Mouse (Mus musculus) kidney, postnatal 0 days (tissue): ENCODE measurements around the gene Ino80d. TPM values are rescaled to one million over a fixed set of nuclear protein-coding genes. Genes with fewer than 3 reads are reported as not detected.

Experiments used
- ATAC-seq: fragments of 200-750 bp; cut with Nextera tagmentation; replicated peaks from 2 replicates; pipeline ENCODE4 v1.8.0; 2017; ENCODE audit warnings: low read depth, moderate number of reproducible peaks, moderate TSS enrichment, moderate library complexity; ENCODE audit not compliant: low FRiP score
- DNase-seq: peaks from one replicate; pipeline ENCODE4 v3.0.0-alpha.2; 2016; ENCODE audit warnings: low spot score
- H3K27ac ChIP-seq: fragments of 300-500 bp; sonication (generic); 2 replicates; pipeline ENCODE4 v1.5.1; 2014; ENCODE audit warnings: mild to moderate bottlenecking
- H3K27me3 ChIP-seq: fragments of 300-500 bp; sonication (generic); 2 replicates; pipeline ENCODE4 v1.6.1; 2014; ENCODE audit warnings: low read length, mixed read lengths; ENCODE audit not compliant: insufficient read depth
- H3K36me3 ChIP-seq: fragments of 300-500 bp; sonication (generic); 2 replicates; pipeline ENCODE4 v1.6.1; 2014; ENCODE audit warnings: low read length, mixed read lengths; ENCODE audit not compliant: insufficient read depth
- H3K4me1 ChIP-seq: fragments of 300-500 bp; sonication (generic); replicated peaks from 2 replicates; pipeline ENCODE4 v1.6.1; 2014; ENCODE audit warnings: antibody characterized with exemption, low read length, mixed read lengths; ENCODE audit not compliant: insufficient read depth
- H3K4me2 ChIP-seq: fragments of 300-500 bp; sonication (generic); 2 replicates; pipeline ENCODE4 v1.6.1; 2014; ENCODE audit warnings: mild to moderate bottlenecking, low read length, moderate library complexity, mixed read lengths
- H3K4me3 ChIP-seq: fragments of 300-500 bp; sonication (generic); replicated peaks from 2 replicates; pipeline ENCODE4 v1.5.1; 2014; ENCODE audit warnings: low read depth, low read length
- H3K9ac ChIP-seq: fragments of 300-500 bp; sonication (generic); 2 replicates; pipeline ENCODE4 v1.6.1; 2014; ENCODE audit warnings: low read depth, low read length
- H3K9me3 ChIP-seq: fragments of 300-500 bp; sonication (generic); replicated peaks from 2 replicates; pipeline ENCODE4 v1.6.1; 2016; ENCODE audit warnings: low read length, inconsistent platforms, mixed read lengths
- CTCF ChIP-seq: IDR thresholded peaks from 2 replicates; pipeline ENCODE4 v1.5.1; 2016; ENCODE audit warnings: antibody characterized with exemption, low read depth, mild to moderate bottlenecking, moderate library complexity
- WGBS: fragments of 180-500 bp; shearing (Covaris S2); extraction: QIAGEN DNeasy Blood & Tissue Kit; methylation state at CpG from one replicate; pipeline ENCODE4 v1.1.7; 2014; 5-methylcytosine and 5-hydroxymethylcytosine counted together
- polyA plus RNA-seq: library from polyadenylated mRNA; unstranded; fragments of >200 nt; fragmentation: Nextera tagmentation; extraction: Ambion mirVana; gene quantifications from 2 replicates; pipeline ENCODE4 v1.2.1, GENCODE M21; 2015

Ino80d gene
- polyA plus RNA-seq, 1 experiment from 2014 or later = 6.5 TPM

- no peak overlapping the region for H3K4me2 ChIP-seq
These were observed 157.9 kb downstream of the Ino80d start for GRCm38 (mm10) chr1:62956526-62956925.

GRCm38 (mm10) chr1:62955340-62955739 lies 159.1 kb downstream of the Ino80d start:
- no peaks in the 10 kb centered on the region for H3K27me3 ChIP-seq
- no peak for DNase-seq
- H3K4me3 ChIP-seq = no peak overlapping the region
- no peaks in the 10 kb centered on the region for H3K9me3 ChIP-seq
- H3K36me3 ChIP-seq = no peaks in the 10 kb centered on the region
- no peak overlapping the region for H3K4me2 ChIP-seq
- no peak for ATAC-seq
- H3K27ac ChIP-seq = no peak overlapping the region
- H3K9ac ChIP-seq = no peak overlapping the region
- H3K4me1 ChIP-seq = peaks cover 7% of the 10 kb centered on the region
- no peak for TF ChIP-seq CTCF
- 63% methylated on average over 6 of the region's 6 CpGs for WGBS

More at GRCm38 (mm10) chr1:62956526-62956925, 157.9 kb downstream of the Ino80d start:
- ATAC-seq (no peak), DNase-seq (no peak)
- WGBS = 75% methylated on average over 5 of the region's 5 CpGs
- Histone ChIP-seq H3K36me3 (no peaks in the 10 kb centered on the region), H3K27ac (no peak overlapping the region), H3K9me3 (no peaks in the 10 kb centered on the region), H3K27me3 (no peaks in the 10 kb centered on the region), H3K4me3 (no peak overlapping the region), H3K9ac (no peak overlapping the region), H3K4me1 (no peaks in the 10 kb centered on the region)
- TF ChIP-seq CTCF = no peak

GRCm38 (mm10) chr1:62953036-62953435 lies 161.4 kb downstream of the Ino80d start:
- Histone ChIP-seq H3K9ac (no peak overlapping the region), H3K9me3 (no peaks in the 10 kb centered on the region), H3K27me3 (no peaks in the 10 kb centered on the region), H3K27ac (no peak overlapping the region), H3K36me3 (no peaks in the 10 kb centered on the region), H3K4me2 (no peak overlapping the region), H3K4me3 (no peak overlapping the region), H3K4me1 (peaks cover 11% of the 10 kb centered on the region)
- no peak for ATAC-seq
- 87% methylated on average over 4 of the region's 4 CpGs for WGBS
- DNase-seq = no peak
- TF ChIP-seq CTCF = no peak

- TF ChIP-seq CTCF = no peak
- Histone ChIP-seq H3K27me3 (no peaks in the 10 kb centered on the region), H3K9me3 (no peaks in the 10 kb centered on the region), H3K4me1 (peaks cover 11% of the 10 kb centered on the region), H3K4me3 (no peak overlapping the region), H3K36me3 (no peaks in the 10 kb centered on the region), H3K4me2 (no peak overlapping the region), H3K9ac (no peak overlapping the region), H3K27ac (no peak overlapping the region)
- WGBS = 76% methylated on average over 3 of the region's 3 CpGs
- DNase-seq (no peak), ATAC-seq (no peak)
These were observed 162.1 kb downstream of the Ino80d start for GRCm38 (mm10) chr1:62952319-62952718.

DNA sequence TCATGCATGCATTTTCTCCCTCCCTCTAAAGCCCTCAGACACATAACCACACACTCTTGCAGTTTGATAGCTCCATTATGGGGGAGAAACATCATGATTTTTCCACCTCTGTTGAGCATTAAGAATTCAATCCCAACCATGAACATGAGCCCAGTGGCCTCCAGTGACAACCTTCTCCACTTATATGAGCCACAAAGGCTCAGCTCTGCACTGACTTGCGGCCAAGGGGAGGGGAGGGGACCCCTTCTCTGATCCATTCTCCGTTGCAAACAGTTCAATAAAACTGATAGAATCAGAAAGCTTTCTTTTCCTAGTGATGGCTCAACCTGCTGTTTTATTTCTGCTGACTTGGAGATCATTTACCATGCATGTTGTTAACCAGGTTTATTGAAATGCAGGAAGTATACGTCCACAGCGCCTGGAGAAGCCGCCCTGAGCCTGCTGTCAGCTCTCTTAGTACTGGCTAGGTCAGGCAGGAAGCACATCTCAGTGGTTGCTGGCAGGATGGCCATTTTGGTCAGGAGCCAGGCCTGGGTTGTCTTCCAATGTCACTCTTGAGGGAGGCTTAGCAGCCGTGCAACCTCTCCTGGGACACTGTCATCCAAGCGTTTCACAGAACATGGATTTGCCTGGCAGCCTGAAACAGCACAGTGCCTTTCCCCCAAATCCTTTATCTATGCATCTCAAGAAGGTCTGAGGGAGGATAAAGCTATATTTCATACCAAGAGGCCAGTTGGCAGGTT lies 163.2 kb downstream of the Ino80d start:
- Histone ChIP-seq H3K36me3 (no peaks in the 10 kb centered on the region), H3K4me2 (no peak overlapping the region), H3K9me3 (no peaks in the 10 kb centered on the region), H3K27me3 (no peaks in the 10 kb centered on the region), H3K9ac (no peak overlapping the region), H3K27ac (peak overlapping the region; percentile 8; the same call in 1 of the 2 replicates), H3K4me1 (peaks cover 11% of the 10 kb centered on the region), H3K4me3 (no peak overlapping the region)
- DNase-seq (peak; percentile 31), ATAC-seq (no peak)
- 40% methylated on average over 7 of the region's 7 CpGs for WGBS
- TF ChIP-seq CTCF = no peak

GRCm38 (mm10) chr1:62950526-62950925 lies 163.9 kb downstream of the Ino80d start:
- no peak for DNase-seq
- Histone ChIP-seq H3K4me1 (peaks cover 11% of the 10 kb centered on the region), H3K27me3 (no peaks in the 10 kb centered on the region), H3K36me3 (no peaks in the 10 kb centered on the region), H3K4me2 (no peak overlapping the region), H3K9me3 (no peaks in the 10 kb centered on the region), H3K4me3 (no peak overlapping the region), H3K27ac (no peak overlapping the region; the same call in 1 of the 2 replicates), H3K9ac (no peak overlapping the region)
- no peak for TF ChIP-seq CTCF
- 57% methylated on average over 9 of the region's 9 CpGs for WGBS
- no peak for ATAC-seq

GRCm38 (mm10) chr1:62947807-62948206 lies 166.7 kb downstream of the Ino80d start:
- Histone ChIP-seq H3K4me1 (peaks cover 11% of the 10 kb centered on the region), H3K27me3 (no peaks in the 10 kb centered on the region), H3K9ac (no peak overlapping the region), H3K36me3 (no peaks in the 10 kb centered on the region), H3K27ac (no peak overlapping the region), H3K4me3 (no peak overlapping the region), H3K4me2 (no peak overlapping the region), H3K9me3 (no peaks in the 10 kb centered on the region)
- no peak for TF ChIP-seq CTCF
- DNase-seq (no peak), ATAC-seq (no peak)
